Mouse (Mus musculus): ENCODE data around the gene Gm17651. TPM values are rescaled to one million over a fixed set of nuclear protein-coding genes. Genes with fewer than 3 reads are reported as not detected.

Gm17651 gene
- polyA plus RNA-seq, 1 experiment from 2014 or later = not detected

DNA sequence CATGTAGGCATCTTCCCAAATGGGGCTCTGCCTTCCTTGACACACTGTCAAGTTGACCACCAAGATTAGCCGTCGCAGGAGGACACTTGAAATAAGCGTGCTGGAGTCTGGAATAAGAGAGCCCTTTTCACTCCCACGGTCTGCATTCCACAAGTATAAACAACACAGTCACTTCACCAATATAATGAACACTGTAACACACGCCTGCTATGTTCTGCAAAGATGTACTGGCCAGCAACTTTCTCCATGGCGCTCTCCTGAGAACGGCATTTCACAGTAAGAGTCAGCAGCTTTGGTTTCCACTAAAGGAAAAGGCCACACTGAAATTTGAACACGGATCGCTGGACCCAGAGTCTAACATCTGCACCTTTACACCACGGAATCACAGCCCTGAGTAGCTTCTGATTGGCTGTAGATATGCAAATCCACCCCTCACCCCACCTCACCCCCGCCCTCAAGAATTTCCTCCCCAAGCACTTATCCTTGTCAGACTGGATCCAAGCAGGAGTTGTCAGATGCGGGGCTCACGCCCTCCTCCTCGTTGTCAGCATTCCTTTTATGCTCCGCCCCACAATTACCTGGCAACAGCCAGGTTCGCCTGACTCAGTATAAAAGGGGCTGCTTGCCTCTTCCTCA is 9.2 kb upstream of the Gm17651 start:
- H3K27ac ChIP-seq (ENCODE audit: low read depth, low read length) = no peak overlapping the region
- peaks cover 8% of the 10 kb centered on the region; the same call in 1 of the 2 replicates for H3K4me1 ChIP-seq (replicated peaks; ENCODE audit: control insufficient read depth, insufficient read depth, low read length)
- H3K4me2 ChIP-seq = peak overlapping the region; percentile 26; the same call in 1 of the 2 replicates
- ATAC-seq (replicated peaks; ENCODE audit: low FRiP score) = no peak
- H3K4me3 ChIP-seq (ENCODE audit: low read depth, low read length) = no peak overlapping the region
- H3K9ac ChIP-seq (ENCODE audit: low read depth, low read length) = no peak overlapping the region
- WGBS = 16% methylated on average over 16 of the region's 16 CpGs
- DNase-seq (ENCODE audit: low spot score) = no peak
- peaks cover 9% of the 10 kb centered on the region for H3K27me3 ChIP-seq (replicated peaks; ENCODE audit: control insufficient read depth, insufficient read depth, low read length)
- H3K36me3 ChIP-seq (ENCODE audit: control insufficient read depth, insufficient read depth, low read length) = no peaks in the 10 kb centered on the region
- no peaks in the 10 kb centered on the region for H3K9me3 ChIP-seq (ENCODE audit: control insufficient read depth, low read length)

GRCm38 (mm10) chr3:97682576-97682975 is 8.1 kb upstream of the Gm17651 start:
- Histone ChIP-seq H3K4me1 (replicated peaks; ENCODE audit: control insufficient read depth, insufficient read depth, low read length) (peaks cover 8% of the 10 kb centered on the region; the same call in 1 of the 2 replicates), H3K36me3 (ENCODE audit: control insufficient read depth, insufficient read depth, low read length) (no peaks in the 10 kb centered on the region), H3K4me2 (peak overlapping the region; percentile 79), H3K27ac (ENCODE audit: low read depth, low read length) (no peak overlapping the region), H3K9me3 (ENCODE audit: control insufficient read depth, low read length) (no peaks in the 10 kb centered on the region), H3K9ac (ENCODE audit: low read depth, low read length) (no peak overlapping the region), H3K27me3 (replicated peaks; ENCODE audit: control insufficient read depth, insufficient read depth, low read length) (peaks cover 9% of the 10 kb centered on the region), H3K4me3 (ENCODE audit: low read depth, low read length) (peak overlapping the region; percentile 53)
- ATAC-seq (replicated peaks; ENCODE audit: low FRiP score) (no peak), DNase-seq (ENCODE audit: low spot score) (no peak)
- WGBS = 24% methylated on average over 5 of the region's 5 CpGs

DNA sequence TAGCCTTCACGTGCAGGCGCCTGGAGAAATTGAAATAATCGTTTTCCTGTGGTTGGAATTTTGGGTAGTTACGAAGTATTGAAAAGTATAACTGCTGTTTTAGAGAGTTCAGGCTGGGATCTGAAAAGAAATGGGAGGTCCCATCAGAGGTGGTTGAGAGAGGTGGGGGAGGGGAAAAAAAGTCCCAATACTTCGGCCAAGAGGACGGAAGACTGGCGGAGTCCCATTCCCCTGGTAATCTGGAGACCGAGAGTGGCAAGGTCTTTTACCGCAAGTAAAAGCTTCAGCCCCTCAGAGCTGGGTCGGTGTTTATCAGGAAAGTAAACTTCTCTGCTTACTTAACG is 7.6 kb upstream of the Gm17651 start:
- Histone ChIP-seq H3K9me3 (ENCODE audit: control insufficient read depth, low read length) (no peaks in the 10 kb centered on the region), H3K27ac (ENCODE audit: low read depth, low read length) (no peak overlapping the region), H3K4me1 (replicated peaks; ENCODE audit: control insufficient read depth, insufficient read depth, low read length) (peaks cover 8% of the 10 kb centered on the region; the same call in 1 of the 2 replicates), H3K36me3 (ENCODE audit: control insufficient read depth, insufficient read depth, low read length) (no peaks in the 10 kb centered on the region), H3K9ac (ENCODE audit: low read depth, low read length) (peak overlapping the region; percentile 44; the same call in 1 of the 2 replicates), H3K4me2 (peak overlapping the region; percentile 79), H3K4me3 (ENCODE audit: low read depth, low read length) (peak overlapping the region; percentile 53), H3K27me3 (replicated peaks; ENCODE audit: control insufficient read depth, insufficient read depth, low read length) (peaks cover 9% of the 10 kb centered on the region)
- DNase-seq (ENCODE audit: low spot score) = no peak
- WGBS = 3% methylated on average over 11 of the region's 11 CpGs
- ATAC-seq (replicated peaks; ENCODE audit: low FRiP score) = no peak

- H3K9ac ChIP-seq (ENCODE audit: low read depth, low read length) = peak overlapping the region; percentile 44
- H3K4me2 ChIP-seq = peak overlapping the region; percentile 79
- no peaks in the 10 kb centered on the region for H3K9me3 ChIP-seq (ENCODE audit: control insufficient read depth, low read length)
- DNase-seq (ENCODE audit: low spot score) (peak; percentile 68), ATAC-seq (replicated peaks; ENCODE audit: low FRiP score) (peak; percentile 66)
- H3K4me3 ChIP-seq (ENCODE audit: low read depth, low read length) = peak overlapping the region; percentile 53
- peaks cover 8% of the 10 kb centered on the region; the same call in 1 of the 2 replicates for H3K4me1 ChIP-seq (replicated peaks; ENCODE audit: control insufficient read depth, insufficient read depth, low read length)
- H3K27me3 ChIP-seq (replicated peaks; ENCODE audit: control insufficient read depth, insufficient read depth, low read length) = peaks cover 9% of the 10 kb centered on the region
- H3K36me3 ChIP-seq (ENCODE audit: control insufficient read depth, insufficient read depth, low read length) = no peaks in the 10 kb centered on the region
- WGBS = 2% methylated on average over 33 of the region's 33 CpGs
- H3K27ac ChIP-seq (ENCODE audit: low read depth, low read length) = no peak overlapping the region
These were observed 7.0 kb upstream of the Gm17651 start for GRCm38 (mm10) chr3:97681321-97682158.

DNA sequence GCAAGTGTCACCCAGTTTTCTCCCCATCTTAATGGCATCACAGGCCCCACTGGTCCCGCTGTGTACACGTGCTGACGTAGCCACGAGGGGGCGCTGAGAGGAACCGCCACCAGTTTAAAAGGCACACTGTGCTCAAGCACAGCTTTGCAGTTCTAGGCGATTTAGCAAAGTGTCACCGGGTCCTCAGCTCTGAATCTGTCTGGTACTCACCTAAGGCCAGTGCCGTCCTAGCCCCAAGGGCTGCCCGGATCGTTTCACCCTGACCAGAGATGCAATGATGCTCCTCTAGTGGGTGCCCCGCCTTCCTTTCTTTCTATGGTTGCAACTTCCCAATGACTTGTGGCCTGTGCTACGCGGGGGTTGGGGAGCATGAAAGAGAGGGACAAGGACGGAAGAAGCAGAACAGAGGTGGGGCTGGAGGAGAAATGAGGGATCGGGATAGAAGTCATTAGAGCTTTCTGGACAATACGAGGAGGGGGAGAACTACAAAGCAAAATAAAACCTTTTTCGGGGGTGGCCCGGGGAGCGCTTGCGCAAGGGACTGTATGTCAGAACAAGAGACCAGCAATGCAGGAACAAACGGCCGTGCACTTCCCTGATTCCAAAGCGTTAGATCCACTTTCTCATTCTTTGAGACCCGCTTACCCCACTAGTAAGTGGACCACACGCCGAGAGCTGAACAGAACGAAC is 6.3 kb upstream of the Gm17651 start:
- Histone ChIP-seq H3K4me3 (ENCODE audit: low read depth, low read length) (peak overlapping the region; percentile 53), H3K36me3 (ENCODE audit: control insufficient read depth, insufficient read depth, low read length) (no peaks in the 10 kb centered on the region), H3K27me3 (replicated peaks; ENCODE audit: control insufficient read depth, insufficient read depth, low read length) (peaks cover 9% of the 10 kb centered on the region), H3K9ac (ENCODE audit: low read depth, low read length) (peak overlapping the region; percentile 44), H3K27ac (ENCODE audit: low read depth, low read length) (no peak overlapping the region), H3K9me3 (ENCODE audit: control insufficient read depth, low read length) (no peaks in the 10 kb centered on the region), H3K4me1 (replicated peaks; ENCODE audit: control insufficient read depth, insufficient read depth, low read length) (peaks cover 8% of the 10 kb centered on the region; the same call in 1 of the 2 replicates), H3K4me2 (peak overlapping the region; percentile 79)
- peak; percentile 78 for DNase-seq (ENCODE audit: low spot score)
- peak; percentile 81 for ATAC-seq (replicated peaks; ENCODE audit: low FRiP score)
- 2% methylated on average over 28 of the region's 28 CpGs for WGBS

GRCm38 (mm10) chr3:97678416-97678815 is 3.9 kb upstream of the Gm17651 start:
- Histone ChIP-seq H3K9ac (ENCODE audit: low read depth, low read length) (no peak overlapping the region), H3K4me1 (replicated peaks; ENCODE audit: control insufficient read depth, insufficient read depth, low read length) (peaks cover 6% of the 10 kb centered on the region; the same call in 1 of the 2 replicates), H3K27ac (ENCODE audit: low read depth, low read length) (no peak overlapping the region), H3K27me3 (replicated peaks; ENCODE audit: control insufficient read depth, insufficient read depth, low read length) (peaks cover 6% of the 10 kb centered on the region; the same call in 1 of the 2 replicates), H3K36me3 (ENCODE audit: control insufficient read depth, insufficient read depth, low read length) (no peaks in the 10 kb centered on the region), H3K4me3 (ENCODE audit: low read depth, low read length) (no peak overlapping the region), H3K4me2 (no peak overlapping the region), H3K9me3 (ENCODE audit: control insufficient read depth, low read length) (no peaks in the 10 kb centered on the region)
- DNase-seq (ENCODE audit: low spot score) (no peak), ATAC-seq (replicated peaks; ENCODE audit: low FRiP score) (no peak)
- WGBS = 81% methylated on average over 3 of the region's 3 CpGs

DNA sequence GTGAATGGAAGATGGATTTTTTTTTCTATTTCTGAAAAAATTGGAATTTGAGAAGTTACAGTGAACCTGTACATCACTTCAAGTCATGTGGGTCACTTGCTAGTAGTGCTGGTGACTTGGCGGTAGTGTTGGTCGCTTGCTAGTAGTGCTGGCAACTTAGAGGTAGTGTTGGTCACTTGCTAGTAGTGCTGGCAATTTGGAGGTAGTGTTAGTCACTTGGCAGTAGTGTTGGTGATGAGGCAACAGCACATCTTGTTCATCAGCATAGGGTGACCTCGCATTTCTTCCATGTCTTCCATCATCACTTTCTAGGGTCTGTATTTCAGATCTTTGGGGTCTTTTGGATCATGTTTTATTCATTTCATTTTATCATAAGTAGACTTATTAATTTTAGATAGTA is 1.6 kb upstream of the Gm17651 start:
- H3K36me3 ChIP-seq (ENCODE audit: control insufficient read depth, insufficient read depth, low read length) = no peaks in the 10 kb centered on the region
- H3K9me3 ChIP-seq (ENCODE audit: control insufficient read depth, low read length) = no peaks in the 10 kb centered on the region
- no peaks in the 10 kb centered on the region for H3K4me1 ChIP-seq (replicated peaks; ENCODE audit: control insufficient read depth, insufficient read depth, low read length)
- H3K4me2 ChIP-seq = no peak overlapping the region
- H3K9ac ChIP-seq (ENCODE audit: low read depth, low read length) = no peak overlapping the region
- ATAC-seq (replicated peaks; ENCODE audit: low FRiP score) = no peak
- no peaks in the 10 kb centered on the region for H3K27me3 ChIP-seq (replicated peaks; ENCODE audit: control insufficient read depth, insufficient read depth, low read length)
- DNase-seq (ENCODE audit: low spot score) = no peak
- H3K4me3 ChIP-seq (ENCODE audit: low read depth, low read length) = no peak overlapping the region
- WGBS = 87% methylated on average over 3 of the region's 3 CpGs
- no peak overlapping the region for H3K27ac ChIP-seq (ENCODE audit: low read depth, low read length)

DNA sequence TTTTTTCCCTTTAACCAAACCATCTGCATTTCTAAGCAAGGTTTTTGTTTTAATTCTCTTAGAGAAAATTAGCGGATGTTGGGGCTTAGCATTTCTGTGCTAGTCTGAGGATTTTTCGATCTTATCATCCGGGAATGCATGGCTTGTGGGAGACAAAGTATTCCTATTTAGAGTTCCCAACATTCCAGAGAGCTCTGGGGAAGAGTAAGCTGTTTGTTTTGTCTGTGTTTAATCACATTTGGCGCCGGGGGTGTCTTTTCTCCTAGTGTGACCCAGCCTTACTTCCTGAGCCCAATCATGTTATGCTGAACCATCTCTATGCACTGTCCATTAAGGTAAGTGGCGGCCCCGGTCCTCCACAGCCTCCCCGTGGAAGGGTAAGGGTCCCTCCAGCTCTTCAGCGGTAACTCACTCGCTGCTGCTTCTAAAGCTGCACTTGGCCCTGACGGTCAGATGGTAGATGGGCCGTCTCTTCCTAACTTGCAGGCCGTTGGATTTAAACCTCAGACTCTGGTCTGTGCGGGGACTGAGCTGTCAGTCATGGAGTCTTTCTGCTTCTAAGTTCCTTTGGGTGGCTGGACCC is 7.3 kb downstream of the Gm17651 start:
- no peak overlapping the region for H3K27ac ChIP-seq (ENCODE audit: low read depth, low read length)
- H3K4me2 ChIP-seq = no peak overlapping the region
- H3K9ac ChIP-seq (ENCODE audit: low read depth, low read length) = no peak overlapping the region
- ATAC-seq (replicated peaks; ENCODE audit: low FRiP score) (no peak), DNase-seq (ENCODE audit: low spot score) (no peak)
- no peaks in the 10 kb centered on the region for H3K4me1 ChIP-seq (replicated peaks; ENCODE audit: control insufficient read depth, insufficient read depth, low read length)
- 0 out of 2 replicates have a peak, but pooled peaks cover 8% of the 10 kb centered on the region for H3K36me3 ChIP-seq (ENCODE audit: control insufficient read depth, insufficient read depth, low read length)
- WGBS = 68% methylated on average over 14 of the region's 14 CpGs
- no peaks in the 10 kb centered on the region for H3K9me3 ChIP-seq (ENCODE audit: control insufficient read depth, low read length)
- H3K27me3 ChIP-seq (replicated peaks; ENCODE audit: control insufficient read depth, insufficient read depth, low read length) = no peaks in the 10 kb centered on the region
- no peak overlapping the region for H3K4me3 ChIP-seq (ENCODE audit: low read depth, low read length)
